Mouse (Mus musculus): ENCODE results near the gene Dtd1.
A peak's percentile ranks its signal among the peaks of the same experiment; 100 is the strongest.
"Not testable (repeated sequence)": the region's sequence is repeated elsewhere in the genome, so short reads cannot be mapped to it uniquely, and the experiment has no call there.

Dtd1 gene

DNA sequence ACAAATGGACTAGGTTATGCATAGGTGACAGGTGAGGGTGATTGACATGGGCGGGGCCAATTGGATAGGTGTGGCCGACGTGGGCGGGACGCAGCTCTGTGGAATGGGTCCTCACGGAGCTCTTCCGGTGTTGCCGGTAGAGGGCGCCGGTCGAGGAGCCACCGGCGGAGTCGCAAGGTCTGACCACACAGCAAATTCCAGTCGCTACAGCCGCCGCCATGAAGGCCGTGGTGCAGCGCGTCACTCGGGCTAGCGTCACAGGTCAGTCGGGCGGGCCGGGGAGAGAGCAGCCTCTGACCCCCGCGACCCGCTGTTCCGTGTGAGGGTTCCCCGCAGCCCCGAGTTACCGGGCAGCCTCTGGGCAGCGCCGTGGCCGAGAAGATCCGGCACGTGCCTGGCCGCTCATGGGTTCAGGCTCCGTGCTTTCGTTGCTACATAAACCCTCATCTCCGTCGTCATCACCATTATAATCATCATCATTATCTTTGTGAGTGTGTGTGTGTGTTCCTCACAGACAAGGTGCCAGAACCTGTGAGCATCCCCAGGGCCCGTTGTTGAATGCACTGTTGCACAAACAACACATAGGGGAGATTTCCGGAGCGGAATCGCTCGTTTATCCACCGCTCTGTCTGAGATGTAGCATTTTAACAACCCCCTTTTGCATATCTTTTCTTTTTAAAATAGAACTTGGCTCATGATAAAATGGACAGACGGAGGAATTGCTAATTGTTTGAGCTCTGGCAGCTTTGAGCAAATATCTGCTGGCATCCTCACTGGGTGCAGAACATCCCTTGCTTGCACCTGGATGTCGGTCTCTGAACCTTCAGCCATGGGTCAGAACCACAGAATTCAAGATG is at the start of gene Dtd1:
Gene Dtd1, plus strand, starts transcription at position 67 of the 857 bp plus-strand sequence.
- peak; percentile 68 for DNase-seq (ENCODE audit: low spot score)

DNA sequence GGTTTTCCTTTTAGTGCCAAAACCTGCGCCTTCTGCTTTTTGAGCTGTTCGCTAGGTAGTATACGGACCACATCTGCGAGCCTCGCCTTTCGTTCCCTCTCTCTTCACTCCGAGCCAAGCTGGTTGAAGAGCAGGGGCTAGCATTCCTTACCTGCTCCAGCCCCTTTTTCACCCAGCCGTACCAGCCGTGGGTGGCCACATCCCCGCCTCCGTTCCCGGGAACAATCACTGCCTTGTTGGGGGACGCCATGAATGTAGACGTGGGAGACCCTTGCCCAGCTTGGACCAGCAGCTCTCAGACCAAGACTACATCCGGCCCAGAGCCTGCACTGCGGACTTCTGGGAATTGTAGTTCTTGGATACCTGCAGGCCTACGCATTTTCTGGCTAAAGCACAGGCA is 49.2 kb upstream of the Dtd1 start, which contains the start of gene Rbbp9:
Gene Rbbp9, minus strand, starts transcription at position 341 of the 400 bp plus-strand sequence.
- peak; percentile 55 for DNase-seq (ENCODE audit: low spot score)

DNA sequence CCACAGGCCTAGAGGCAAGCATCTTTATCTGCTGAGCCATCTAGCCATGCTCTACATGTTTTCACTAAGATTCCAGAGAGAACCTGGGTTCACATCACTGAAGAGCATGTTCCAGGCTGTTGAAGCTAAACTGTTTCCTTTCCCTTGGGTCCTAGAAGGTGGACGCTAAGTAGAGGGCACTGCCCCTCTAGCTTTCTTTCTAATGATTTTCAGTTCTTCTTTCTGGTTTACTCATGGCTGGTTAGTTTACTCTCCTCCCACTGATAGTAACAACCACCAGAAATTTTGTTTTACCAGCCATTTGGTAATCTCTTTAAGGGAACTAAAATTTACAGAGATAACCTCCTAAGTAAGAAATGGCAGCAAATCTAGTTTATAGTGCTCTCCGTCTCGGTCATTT is 45.8 kb upstream of the Dtd1 start:
- no peak for DNase-seq (ENCODE audit: low spot score)

DNA sequence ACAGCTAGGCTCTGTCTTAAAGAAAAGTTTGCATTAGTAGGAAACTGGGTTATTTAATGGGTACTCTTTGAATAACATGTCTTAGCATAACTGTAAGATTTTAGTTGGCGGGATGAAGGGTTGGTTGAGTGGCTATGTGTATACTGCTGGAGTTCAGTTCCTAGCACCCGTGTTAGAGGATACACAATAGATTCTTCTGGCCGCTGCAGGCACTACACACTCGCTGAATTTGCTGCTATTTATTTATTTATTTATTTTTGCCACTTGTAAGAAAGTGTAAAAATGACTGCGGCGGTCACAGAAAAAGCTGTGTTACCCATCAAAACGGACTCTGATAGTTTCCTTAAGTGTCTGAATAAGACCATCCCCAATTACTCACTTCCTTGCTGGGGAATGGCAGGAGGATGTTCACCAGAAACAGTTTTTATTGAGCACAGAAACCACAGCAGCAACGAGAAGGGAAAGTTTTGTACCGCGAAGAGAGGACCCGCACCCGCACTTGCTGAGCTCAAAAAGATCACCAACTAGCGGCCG is 44.3 kb upstream of the Dtd1 start:
- peak; percentile 4 for DNase-seq (ENCODE audit: low spot score)

DNA sequence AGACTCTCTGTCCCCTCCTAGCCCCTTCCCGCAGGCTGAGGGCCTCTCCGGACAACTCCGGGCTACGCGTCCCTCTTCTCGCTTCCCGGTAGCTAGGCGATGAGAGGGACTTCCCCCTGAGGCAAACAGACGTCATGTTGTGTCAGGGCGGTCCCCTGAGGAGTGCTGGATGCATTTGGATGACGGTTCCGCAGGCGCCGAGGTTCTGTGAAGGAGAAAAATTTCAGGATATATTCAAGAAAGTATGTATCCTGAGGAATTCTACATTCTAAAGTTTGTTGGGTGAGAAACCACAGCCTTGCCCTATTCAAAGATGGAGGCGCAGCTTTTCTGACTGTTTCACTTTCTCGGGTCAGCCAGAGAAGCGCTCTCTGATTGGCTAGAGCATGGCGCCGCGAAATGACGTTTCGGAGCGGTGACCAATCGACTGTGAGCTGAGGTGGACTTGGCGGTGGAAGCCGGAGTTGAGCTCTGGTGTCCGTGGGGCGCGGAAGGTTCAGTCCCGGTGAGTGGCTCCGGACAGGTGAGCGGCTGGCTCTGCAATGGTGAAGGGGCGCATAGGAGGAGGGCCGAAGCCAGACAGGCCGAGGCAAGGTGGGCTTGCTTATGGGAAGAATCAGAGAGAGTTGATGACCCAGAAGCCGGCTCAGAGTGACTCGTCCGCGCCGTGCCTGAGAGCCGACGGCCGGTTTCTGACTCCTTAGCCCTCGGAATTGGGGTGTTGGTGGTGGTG is 43.7 kb upstream of the Dtd1 start, which contains the start of gene Sec23b:
Gene Sec23b, plus strand, starts transcription at position 410 of the 733 bp plus-strand sequence.
- DNase-seq (ENCODE audit: low spot score): peak; percentile 98

DNA sequence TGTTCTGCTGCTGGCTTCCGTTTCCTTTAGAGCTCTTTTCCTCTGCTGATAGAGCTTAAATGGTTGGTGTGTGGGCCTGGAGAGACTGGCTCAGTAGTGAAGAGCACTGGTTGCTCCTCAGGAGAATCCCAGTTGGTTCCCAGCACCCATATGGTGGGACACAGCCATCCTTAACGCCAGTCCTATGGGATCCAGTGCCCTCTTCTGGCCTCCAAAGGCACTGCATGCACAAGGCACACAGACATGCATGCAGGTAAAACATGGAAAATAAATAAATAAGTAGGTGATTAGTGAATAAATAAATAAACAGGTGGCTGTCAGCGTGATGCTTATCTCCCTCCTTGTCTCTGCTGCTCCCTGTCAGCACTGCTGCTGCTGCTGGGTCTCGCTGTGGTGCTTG is 11.0 kb upstream of the Dtd1 start:
- DNase-seq (ENCODE audit: low spot score): no peak

DNA sequence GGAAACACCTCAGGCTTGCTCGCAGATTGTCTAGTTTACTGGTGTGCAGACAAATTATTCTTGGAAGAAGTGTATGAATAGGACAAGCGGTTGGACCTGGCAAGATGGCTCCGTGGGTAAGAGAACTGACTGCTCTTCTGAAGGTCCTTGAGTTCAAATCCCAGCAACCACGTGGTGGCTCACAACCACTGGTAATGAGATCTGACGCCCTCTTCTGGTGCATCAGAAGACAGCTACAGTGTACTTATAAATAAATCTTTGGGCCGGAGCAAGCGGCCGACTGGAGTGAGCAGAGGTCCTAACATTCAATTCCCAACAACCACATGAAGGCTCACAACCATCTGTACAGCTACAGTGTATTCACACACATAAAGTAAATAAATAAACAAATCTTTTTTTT is 6.7 kb upstream of the Dtd1 start:
- DNase-seq (ENCODE audit: low spot score): not testable (repeated sequence)

DNA sequence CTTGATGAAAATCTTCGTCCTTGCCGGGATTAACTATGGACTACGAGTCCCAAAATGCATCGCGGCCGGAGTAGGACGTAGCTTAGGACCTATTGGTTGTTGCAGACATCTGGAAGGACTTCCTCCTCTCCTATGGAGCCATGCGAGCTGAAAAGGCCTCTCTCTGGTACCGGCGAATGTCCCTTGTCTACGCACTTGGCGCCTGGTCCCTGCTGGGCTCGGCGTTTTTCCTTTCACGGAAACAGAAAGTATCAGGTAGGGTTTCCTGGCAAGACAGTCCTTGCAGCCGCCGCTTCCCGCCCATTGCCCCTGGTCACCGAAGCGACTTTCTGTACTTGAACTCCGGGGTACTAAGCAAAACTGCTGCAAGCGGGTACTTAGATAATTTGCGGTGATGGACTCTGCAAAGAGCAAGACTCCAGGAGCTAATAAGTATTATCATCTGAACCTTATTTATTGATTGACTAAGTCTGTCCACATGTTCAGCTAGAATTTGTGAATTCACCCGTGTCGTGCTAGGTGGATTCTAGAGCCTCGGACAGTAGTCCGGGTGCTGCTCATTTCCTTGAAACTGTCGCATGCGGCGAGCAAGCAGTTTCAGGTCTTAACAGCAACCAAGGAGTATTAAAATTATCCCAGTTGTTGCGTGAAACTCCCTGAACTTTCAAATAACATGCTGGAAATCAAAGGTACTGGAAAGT is 5.6 kb upstream of the Dtd1 start, which contains the start of gene Smim26:
Gene Smim26, plus strand, starts transcription at position 104 of the 701 bp plus-strand sequence.
- peak; percentile 65 for DNase-seq (ENCODE audit: low spot score)

DNA sequence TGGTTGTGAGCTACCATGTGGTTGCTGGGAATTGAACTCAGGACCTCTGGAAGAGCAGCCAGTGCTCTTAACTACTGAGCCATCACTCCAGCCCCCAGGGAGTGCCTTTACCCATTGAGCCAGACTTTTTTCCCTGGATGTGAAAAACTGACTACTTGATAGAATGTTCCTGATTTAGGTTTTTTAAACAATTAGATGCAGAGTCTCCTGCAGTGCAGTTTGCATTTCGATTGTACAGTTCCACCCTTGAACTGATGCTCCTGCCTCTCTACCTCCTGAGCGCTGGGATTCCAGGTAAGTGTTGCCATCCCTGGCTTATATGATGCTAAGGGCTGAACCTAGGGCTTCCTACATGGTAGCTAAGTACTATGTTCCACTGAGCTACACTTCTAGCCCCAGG is 1.7 kb upstream of the Dtd1 start:
- no peak for DNase-seq (ENCODE audit: low spot score)

DNA sequence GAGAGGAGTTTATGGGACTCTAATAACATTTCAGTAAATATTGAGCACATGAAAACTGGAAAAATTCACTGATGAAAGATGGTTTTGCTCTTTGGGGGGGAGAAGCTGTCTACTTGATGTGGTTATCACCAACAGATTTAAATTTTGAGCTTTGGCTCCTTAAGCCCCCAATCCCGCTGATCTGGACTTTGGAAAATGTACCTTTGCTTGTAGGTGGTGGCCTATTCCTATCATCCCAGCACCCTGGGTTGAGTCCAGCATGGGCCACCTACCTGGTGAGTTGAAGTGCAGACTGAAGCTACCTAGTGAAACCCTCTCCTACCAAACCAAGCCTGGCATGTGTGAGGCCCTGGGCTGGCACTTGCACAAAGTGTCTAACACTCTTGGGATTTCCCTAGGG is 1.9 kb downstream of the Dtd1 start:
- no peak for DNase-seq (ENCODE audit: low spot score)

DNA sequence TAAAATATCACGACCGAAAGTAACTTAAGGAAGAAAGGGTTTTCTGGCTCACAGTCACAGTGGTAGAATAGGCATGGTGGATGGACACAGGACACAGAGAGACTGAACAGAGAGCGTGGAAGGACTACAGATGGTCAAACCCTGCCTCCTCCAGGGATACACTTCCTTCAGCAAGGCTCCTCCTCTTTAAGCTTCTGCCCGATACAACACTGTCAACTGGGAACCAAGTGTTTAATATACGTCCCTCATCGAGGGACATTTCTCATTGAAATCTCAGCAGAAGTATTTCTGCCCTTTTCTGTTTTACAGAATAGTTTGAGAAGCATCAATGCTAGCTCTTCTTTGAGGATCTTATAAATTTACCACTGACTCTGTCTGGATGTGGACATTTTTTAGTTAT is 14.3 kb downstream of the Dtd1 start:
- DNase-seq (ENCODE audit: low spot score): no peak

DNA sequence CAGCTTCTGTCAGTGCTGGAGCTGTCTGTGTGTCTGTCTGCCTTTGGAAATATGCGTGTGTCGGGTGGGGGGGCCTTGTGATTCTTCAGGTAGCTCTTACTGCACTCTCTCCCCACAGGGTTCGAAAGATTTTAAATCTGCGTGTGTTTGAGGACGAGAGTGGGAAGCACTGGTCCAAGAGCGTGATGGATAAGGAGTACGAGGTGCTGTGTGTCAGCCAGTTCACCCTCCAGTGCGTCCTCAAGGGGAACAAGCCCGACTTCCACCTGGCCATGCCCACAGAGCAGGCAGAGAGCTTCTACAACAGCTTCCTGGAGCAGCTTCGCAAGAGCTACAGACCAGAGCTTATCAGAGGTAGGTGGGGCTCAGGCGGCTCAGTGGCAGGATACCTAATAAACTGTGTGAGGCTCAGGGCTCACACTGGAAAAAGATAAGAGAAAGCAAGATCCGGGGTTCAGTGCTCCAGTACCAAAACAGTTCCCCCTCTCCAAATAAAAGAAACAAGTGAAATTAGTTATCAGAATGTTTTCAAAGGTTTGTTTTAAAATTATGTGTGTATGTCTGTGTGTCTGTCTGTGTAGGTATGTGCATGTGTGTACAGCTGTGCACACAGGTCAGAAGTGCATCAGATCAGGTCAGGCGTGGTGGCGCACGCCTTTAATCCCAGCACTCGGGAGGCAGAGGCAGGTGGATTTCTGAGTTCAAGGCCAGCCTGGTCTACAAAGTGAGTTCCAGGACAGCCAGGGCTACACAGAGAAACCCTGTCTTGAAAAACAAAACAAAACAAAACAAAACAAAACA is 17.6 kb downstream of the Dtd1 start:
- DNase-seq (ENCODE audit: low spot score): no peak

DNA sequence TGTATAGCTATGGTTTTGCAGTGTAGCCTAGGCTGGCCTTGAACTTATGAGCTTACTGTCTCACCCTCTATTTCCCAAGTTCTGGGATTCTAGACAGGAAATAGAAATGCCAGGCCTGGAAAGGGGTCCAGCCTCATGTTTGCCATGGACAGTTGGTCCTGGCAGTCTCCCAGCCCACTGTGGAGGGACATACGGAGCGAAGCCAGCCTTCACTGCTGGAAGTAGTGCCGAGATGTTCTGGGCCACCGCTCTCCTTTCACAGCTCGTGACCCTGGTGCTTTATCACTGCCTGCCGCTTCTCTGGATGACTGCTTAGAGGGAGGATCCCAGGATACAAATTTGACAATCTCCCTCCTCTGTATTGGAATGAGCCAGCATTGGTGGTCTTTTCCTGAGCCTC is 21.8 kb downstream of the Dtd1 start:
- DNase-seq (ENCODE audit: low spot score): no peak

DNA sequence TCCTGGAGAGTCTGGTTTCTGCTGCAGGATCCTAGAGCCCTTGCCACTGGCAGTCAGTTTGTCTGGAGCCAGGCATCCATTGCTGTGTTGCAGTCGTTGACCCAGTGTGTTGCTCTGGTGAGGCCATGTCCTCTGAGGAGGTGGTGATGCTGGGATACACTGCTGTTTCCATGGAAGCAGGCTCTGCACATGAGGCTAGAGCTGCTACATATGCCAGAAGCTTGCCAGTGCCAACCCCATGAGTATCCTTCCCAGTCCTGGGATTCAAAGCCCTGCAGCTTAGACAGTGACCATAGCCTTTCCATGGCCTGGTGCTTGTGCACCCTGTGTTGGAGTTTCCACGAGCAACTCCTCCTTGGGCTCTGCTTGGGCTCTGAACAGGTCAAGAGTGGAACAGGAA is 33.9 kb downstream of the Dtd1 start:
- DNase-seq (ENCODE audit: low spot score): no peak

DNA sequence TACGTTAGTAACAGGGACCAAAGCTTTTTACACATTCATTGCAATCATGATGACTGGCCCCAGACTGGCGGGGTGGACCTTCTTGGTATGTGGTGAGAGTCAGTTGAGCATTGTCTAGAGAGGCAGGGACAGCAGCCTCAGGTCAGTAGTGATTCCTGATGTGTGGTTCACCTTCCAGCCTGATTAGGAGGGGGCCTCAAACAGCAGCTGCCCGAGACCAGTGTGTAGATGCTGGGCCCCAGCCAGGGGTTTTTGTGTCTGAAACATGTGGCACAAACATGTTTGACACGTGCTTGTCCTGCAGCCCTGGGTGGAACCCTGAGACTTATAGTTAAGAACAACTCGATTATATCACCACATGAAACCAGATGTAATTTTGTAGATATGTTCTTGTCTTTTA is 34.5 kb downstream of the Dtd1 start:
- DNase-seq (ENCODE audit: low spot score): no peak

DNA sequence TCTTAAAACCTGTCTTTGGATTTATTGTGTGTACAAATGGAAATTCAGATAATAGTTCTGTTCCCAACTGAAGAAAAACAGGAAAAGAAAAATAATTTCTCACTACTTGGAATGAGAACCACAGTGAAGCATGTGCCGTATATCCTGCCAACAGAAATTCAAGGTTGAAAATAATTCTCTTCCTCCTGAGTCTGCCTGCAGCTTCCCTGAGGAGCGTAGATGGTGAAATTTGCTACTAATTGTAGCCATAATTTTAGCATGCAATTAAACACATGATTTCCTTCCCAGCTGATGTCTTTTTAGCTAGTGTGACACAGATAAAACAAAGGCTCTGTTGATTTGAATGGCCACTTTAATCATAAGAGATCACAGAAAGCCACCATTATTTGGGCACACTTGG is 35.0 kb downstream of the Dtd1 start:
- DNase-seq (ENCODE audit: low spot score): no peak

DNA sequence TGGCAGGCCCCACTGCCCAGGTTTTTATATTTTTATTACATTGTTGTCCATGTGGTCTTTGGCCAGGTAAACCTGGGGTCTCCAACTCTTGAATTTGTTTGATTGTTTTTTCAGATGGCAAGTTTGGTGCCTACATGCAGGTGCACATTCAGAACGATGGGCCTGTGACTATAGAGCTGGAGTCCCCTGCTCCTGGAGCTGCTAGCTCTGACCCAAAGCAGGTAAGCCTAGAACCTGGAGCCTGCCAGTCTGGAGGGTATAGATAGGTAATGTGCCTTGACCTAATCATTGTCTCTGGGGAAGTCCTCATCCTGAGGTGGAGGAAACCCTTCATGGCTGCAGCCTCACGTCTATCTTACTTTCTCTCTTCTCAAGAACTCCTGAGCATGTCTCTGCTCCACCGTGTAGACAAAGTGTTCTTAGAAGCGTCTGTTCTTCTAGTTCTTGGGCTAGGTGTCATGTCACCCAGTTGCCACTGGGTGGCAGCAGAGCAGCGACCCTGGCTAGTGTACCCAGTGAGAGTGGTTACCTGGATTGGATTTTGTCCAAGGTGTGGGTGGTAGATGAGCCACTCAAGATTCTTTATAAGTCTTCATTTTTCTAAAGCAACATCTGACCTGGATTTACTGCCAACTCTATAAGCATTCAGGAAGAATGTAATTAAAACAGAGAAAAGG is 36.1 kb downstream of the Dtd1 start:
- DNase-seq (ENCODE audit: low spot score): peak; percentile 43

DNA sequence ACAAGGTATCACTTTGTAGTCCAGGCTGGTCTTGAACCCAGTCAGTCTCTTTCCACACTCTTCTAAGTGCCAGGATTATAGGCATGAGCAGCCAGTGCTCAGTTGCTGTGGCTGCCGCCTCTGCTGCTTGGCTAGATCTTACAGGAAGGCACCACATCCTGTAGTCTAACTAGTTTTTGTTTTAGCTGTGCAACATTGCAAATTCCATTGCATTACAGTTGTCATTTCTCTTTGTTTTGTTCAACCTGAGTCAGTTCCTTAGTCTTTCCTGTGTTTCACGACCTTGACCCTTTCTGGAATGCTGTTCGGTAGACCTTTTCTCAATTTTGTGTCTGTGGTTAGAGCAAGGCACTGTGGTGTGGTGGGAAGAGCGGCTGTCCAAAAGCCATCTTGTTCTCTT is 37.5 kb downstream of the Dtd1 start:
- DNase-seq (ENCODE audit: low spot score): no peak

DNA sequence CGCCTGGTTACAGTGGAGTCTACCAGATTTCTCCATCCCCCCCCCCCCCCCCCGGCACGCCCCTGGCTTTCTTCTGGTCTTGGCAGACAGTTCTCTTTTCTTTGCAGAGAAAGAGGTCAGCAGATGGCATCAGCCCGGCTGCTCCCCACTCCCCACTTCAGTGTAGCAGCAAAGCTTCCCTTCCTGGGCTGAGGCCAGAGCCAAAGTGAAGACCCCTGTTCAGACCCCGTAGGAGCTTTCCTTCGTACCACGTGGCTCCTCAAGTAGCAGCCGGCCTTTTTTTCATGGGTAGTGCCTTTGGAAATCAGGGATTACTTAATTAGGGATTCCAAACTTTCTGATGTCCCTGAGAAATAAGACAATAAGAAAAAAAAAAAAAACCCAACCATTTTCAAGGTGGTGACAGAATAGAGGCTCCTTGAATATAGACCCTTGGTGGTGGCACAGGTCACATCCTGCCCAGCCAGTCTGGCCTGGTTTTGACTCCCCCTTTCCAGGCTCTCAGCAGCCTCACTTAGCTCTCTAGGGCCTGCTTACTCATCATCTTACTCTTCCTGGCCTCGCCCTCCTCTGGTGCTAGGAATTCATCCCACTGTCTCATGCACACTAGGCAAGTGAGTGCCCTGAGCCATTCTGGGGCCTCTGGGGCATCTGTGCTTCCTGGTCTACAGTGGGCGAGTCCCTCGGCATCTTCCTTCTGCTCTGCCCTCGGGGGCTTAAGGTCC is 38.1 kb downstream of the Dtd1 start:
- no peak for DNase-seq (ENCODE audit: low spot score)

DNA sequence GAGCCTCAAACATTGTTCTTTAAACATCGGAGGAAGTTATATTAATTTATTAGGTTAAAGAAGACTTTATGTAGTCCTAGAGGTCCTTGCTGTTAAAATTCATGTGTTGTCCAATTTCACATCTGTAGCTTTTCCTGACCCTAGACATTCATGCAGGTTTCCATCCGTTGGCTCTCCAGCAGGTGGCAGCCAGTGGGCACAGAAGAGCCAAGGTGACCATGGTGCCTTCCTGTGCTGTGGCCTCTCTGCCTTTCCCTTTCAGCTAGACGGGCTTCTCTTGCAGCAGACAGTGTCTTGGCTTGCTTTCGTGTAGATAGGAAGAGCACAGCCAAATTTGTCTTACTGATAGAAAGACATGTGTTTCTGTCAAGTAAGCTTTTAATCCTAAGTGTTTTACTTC is 39.0 kb downstream of the Dtd1 start:
- DNase-seq (ENCODE audit: low spot score): no peak

Data from layer of hippocampus, adult 9-10 months (tissue).